Mouse (Mus musculus) embryonic fibroblast, embryonic 13.5 days (primary cell): ENCODE data around the gene Irf2bp1. TPM values are rescaled to one million over a fixed set of nuclear protein-coding genes. Genes with fewer than 3 reads are reported as not detected.

Experiments used
- H3K27ac ChIP-seq: 2 replicates; pipeline ENCODE4 v1.5.1; 2012; ENCODE audit warnings: low read length, control low read depth, inconsistent platforms; ENCODE audit not compliant: insufficient read depth
- H3K4me1 ChIP-seq: 2 replicates; pipeline ENCODE4 v1.6.1; 2011; ENCODE audit warnings: low read length; ENCODE audit not compliant: control insufficient read depth, insufficient read depth
- H3K4me3 ChIP-seq: 2 replicates; pipeline ENCODE4 v1.5.1; 2011; ENCODE audit warnings: mild to moderate bottlenecking, control low read depth, low read length; ENCODE audit not compliant: insufficient read depth
- CTCF ChIP-seq: IDR thresholded peaks from 2 replicates; pipeline ENCODE4 v1.5.1; 2011; ENCODE audit warnings: mild to moderate bottlenecking, control low read depth, low read length, moderate library complexity, borderline replicate concordance; ENCODE audit not compliant: insufficient read depth
- POLR2A ChIP-seq: IDR thresholded peaks from 2 replicates; pipeline ENCODE4 v1.6.1; 2011; ENCODE audit warnings: low read depth, mild to moderate bottlenecking, control low read depth, low read length, moderate library complexity
- polyA plus RNA-seq: library from polyadenylated mRNA; stranded (reverse); fragments of >200 nt; gene quantifications from 2 replicates; pipeline ENCODE4 v1.2.4, GENCODE M21; 2011; ENCODE audit warnings: low read depth; ENCODE audit not compliant: missing spikeins, insufficient read length

Gene Irf2bp1
- polyA plus RNA-seq, 1 experiment: 15.6 TPM

DNA sequence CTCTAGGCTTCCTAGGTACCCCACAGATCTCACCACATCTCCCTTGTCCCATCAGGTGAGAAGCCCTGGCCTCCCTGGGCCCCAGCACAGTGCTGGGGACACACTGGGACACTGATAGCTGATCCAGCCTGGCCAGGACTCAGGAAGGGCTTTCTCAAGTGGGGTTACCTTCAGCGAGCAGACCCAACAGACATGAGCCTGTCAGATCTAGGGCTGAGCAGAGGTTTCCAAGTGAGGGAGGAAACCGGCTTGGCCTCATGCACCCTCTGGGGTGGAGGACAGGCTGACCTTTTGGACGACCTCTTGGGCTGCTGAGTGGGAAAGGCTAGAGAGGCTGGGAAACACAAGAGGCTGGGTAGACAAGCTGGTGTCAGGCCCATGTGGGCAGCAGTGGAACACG lies 47.3 kb downstream of the Irf2bp1 start:
- TF ChIP-seq CTCF (no peak), POLR2A (no peak)

DNA sequence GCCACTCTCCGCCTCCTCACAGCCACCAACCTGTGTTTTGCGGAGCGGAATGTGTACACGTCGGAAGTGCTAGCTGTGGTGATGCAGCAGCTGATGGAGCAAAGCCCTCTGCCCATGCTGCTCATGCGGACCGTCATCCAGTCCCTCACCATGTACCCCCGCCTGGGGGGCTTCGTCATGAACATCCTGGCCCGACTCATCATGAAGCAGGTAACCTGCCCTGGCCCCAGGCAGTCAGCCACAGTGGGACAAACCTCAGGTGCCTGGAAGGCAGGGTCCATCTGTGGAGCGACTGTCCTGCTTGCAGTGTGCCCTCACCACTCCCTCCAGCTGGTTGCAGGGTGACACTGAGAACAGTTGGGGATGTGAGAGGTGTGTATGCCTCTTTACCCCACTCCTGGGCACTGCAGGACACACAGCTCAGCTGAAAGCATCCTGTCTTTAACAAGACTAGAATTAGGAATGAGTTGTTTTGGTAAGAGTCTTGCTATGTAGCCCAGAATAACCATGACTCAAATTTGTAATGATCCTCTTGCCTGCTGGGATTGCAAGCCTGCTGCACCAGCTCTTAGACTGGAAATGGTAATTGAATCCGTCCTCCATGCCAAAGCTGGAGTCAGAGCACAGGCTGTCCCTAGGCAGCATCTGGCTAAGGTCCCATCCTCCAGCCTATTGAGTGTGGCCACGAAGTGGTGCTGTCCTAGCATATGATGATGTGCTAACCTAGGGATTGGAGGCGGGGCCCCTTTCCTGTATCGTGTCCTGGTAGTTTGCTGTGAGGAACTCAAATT lies 48.7 kb downstream of the Irf2bp1 start:
- Histone ChIP-seq H3K4me3 (no peak overlapping the region), H3K4me1 (no peaks in the 10 kb centered on the region), H3K27ac (no peak overlapping the region)
- no peak for TF ChIP-seq POLR2A
- TF ChIP-seq CTCF: no peak

More for the DNA sequence above, 47.3 kb downstream of the Irf2bp1 start:
- Histone ChIP-seq H3K4me3 (no peak overlapping the region), H3K27ac (no peak overlapping the region), H3K4me1 (no peaks in the 10 kb centered on the region)

DNA sequence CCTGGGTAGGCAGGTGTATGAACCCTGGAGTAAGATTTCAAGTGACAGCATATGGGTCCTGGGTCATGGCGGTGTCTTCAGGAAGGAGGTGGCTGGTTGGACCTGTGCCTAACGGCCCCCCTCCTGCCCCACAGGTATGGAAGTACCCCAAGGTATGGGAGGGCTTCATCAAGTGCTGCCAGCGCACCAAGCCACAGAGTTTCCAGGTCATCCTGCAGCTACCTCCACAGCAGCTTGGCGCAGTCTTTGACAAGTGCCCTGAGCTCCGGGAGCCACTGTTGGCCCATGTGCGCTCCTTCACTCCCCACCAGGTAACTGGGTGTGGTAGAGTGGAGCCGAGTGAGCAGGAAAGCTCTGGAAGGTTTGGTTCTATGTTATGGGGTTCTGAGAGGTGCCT lies 49.3 kb downstream of the Irf2bp1 start:
- TF ChIP-seq CTCF: no peak
- no peak for TF ChIP-seq POLR2A
- H3K27ac ChIP-seq: no peak overlapping the region
- no peak overlapping the region for H3K4me3 ChIP-seq
- no peaks in the 10 kb centered on the region for H3K4me1 ChIP-seq

DNA sequence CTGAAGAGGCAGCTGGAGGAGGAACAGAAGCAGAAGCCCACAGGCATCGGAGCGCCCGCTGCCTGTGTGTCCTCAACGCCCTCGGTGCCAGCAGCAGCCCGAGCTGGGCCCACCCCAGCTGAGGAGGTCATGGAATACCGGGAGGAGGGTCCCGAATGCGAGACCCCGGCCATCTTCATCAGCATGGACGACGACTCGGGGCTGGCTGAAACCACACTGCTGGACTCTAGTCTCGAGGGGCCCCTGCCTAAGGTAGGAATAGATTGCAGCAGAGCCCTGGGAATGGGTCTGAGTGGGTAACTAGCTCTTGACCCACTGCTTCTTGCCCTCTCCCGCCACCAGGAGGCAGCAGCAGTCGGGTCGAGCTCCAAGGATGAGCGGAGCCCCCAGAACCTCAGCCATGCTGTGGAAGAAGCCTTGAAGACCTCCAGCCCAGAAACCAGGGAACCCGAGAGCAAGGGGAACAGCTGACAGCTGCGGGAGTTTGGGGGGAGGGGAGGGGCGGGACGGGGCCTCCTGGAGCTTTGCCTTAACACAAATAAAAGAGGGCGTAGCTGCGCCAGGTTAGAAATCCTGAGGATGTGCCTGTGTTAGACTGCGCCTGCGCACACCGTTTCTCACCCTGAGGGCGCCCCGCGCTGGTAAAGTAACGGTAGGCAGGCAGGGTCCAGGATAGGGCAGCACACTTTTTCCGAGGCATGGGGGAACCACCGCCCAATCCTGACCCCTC lies 50.4 kb downstream of the Irf2bp1 start, which contains the start of gene Rsph6a:
Gene Rsph6a (plus strand): TSS at position 644 of the 730 bp plus-strand sequence.
- H3K27ac ChIP-seq: no peak within 1 kb of the TSS
- peak; percentile 68 for TF ChIP-seq CTCF
- no peak for TF ChIP-seq POLR2A
- H3K4me3 ChIP-seq: no peak within 1 kb of the TSS
- H3K4me1 ChIP-seq: no peaks in the 10 kb centered on the region

DNA sequence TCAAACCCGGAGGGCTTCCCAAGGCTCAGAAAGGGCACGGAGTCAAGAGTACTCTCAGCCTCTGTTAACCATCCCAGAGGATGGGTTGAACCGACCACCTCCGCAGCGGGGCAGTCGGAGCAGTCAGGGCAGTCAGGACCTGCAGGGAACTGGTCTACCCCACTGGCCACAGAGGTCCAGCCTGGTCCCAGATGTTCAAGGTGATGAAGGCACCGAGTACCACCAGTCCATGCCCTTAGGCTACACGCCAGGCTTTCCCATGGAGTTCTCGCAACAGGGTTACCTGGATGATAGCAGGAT lies 50.9 kb downstream of the Irf2bp1 start:
- Histone ChIP-seq H3K4me1 (no peaks in the 10 kb centered on the region), H3K27ac (no peak overlapping the region), H3K4me3 (no peak overlapping the region)
- TF ChIP-seq POLR2A: no peak
- no peak for TF ChIP-seq CTCF

DNA sequence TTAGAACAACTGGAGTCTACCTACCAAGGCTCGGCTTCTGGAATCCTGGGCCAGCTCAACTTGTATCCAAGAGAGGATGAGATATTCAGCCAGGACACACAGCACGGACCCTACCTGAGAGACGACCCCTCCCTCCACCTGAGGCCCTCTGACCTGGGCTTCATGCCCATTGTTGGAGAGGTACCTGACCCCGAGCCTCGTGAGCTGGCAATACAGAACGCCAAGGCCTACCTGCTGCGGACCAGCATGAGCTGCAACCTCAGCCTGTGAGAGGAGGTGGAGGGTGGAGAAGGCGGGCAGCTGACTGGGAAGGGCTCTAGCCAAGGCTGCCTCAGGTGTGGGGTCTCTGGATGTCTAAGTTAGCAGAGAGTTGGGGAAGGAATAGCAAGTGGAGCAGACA lies 51.3 kb downstream of the Irf2bp1 start:
- H3K4me1 ChIP-seq: no peaks in the 10 kb centered on the region
- TF ChIP-seq POLR2A (no peak), CTCF (no peak)
- no peak overlapping the region for H3K4me3 ChIP-seq
- H3K27ac ChIP-seq: no peak overlapping the region

Other genes starting within 250 kb of the Irf2bp1 start
- not detected in 2 replicates for gene Psg19, start 205.5 kb upstream of the Irf2bp1 start, polyA plus RNA-seq
- gene Psg17, start 182.4 kb upstream of the Irf2bp1 start, polyA plus RNA-seq: not detected in 2 replicates
- 1.8 and 3.0 TPM in 2 replicates for gene Mill2, start 164.1 kb upstream of the Irf2bp1 start, polyA plus RNA-seq
- not detected in 2 replicates for gene Pglyrp1, start 132.7 kb upstream of the Irf2bp1 start, polyA plus RNA-seq
- gene Ccdc61, start 93.6 kb upstream of the Irf2bp1 start, polyA plus RNA-seq: 10.1 and 10.5 TPM in 2 replicates
- gene Nova2, start 78.2 kb upstream of the Irf2bp1 start, polyA plus RNA-seq: 0.23 and 0.30 TPM in 2 replicates
- gene Nanos2, start 16.6 kb upstream of the Irf2bp1 start, polyA plus RNA-seq: not detected in 2 replicates
- gene Mypop, start 12.8 kb upstream of the Irf2bp1 start, polyA plus RNA-seq: 8.4 and 10.6 TPM in 2 replicates
- gene Foxa3, start 19.5 kb downstream of the Irf2bp1 start, polyA plus RNA-seq: not detected in 2 replicates
- 72.6 and 78.3 TPM in 2 replicates for gene Sympk, start 20.3 kb downstream of the Irf2bp1 start, polyA plus RNA-seq
- gene Rsph6a, start 50.6 kb downstream of the Irf2bp1 start, polyA plus RNA-seq: not detected in 2 replicates
- gene Dmwd, start 72.2 kb downstream of the Irf2bp1 start, polyA plus RNA-seq: 39.0 and 47.0 TPM in 2 replicates
- gene Dmpk, start 79.8 kb downstream of the Irf2bp1 start, polyA plus RNA-seq: 75.4 and 114 TPM in 2 replicates
- 7.4 and 11.4 TPM in 2 replicates for gene Six5, start 90.5 kb downstream of the Irf2bp1 start, polyA plus RNA-seq
- not detected in 2 replicates for gene Gm4969, start 114.3 kb downstream of the Irf2bp1 start, polyA plus RNA-seq
- gene Fbxo46, start 115.8 kb downstream of the Irf2bp1 start, polyA plus RNA-seq: 4.8 and 7.1 TPM in 2 replicates
- gene Qpctl, start 145.2 kb downstream of the Irf2bp1 start, polyA plus RNA-seq: 16.3 and 19.2 TPM in 2 replicates
- 70.0 and 71.3 TPM in 2 replicates for gene Snrpd2, start 145.7 kb downstream of the Irf2bp1 start, polyA plus RNA-seq
- gene Gipr, start 162.1 kb downstream of the Irf2bp1 start, polyA plus RNA-seq: not detected in 2 replicates
- 17.3 and 23.2 TPM in 2 replicates for gene Eml2, start 172.4 kb downstream of the Irf2bp1 start, polyA plus RNA-seq
- gene Gpr4, start 208.5 kb downstream of the Irf2bp1 start, polyA plus RNA-seq: 0.17 and 0.18 TPM in 2 replicates
- gene Opa3, start 224.3 kb downstream of the Irf2bp1 start, polyA plus RNA-seq: 21.8 and 24.4 TPM in 2 replicates